Mouse (Mus musculus) limb, embryonic 12.5 days (tissue): Measurements from ENCODE around the gene Ubl7. TPM values are rescaled to one million over a fixed set of nuclear protein-coding genes. Genes with fewer than 3 reads are reported as not detected.
"Not testable (repeated sequence)": the region's sequence is repeated elsewhere in the genome, so short reads cannot be mapped to it uniquely, and the experiment has no call there.

ENCODE experiments used
- ATAC-seq: fragments of 200-750 bp; cut with Nextera tagmentation; 2 replicates; pipeline ENCODE4 v1.8.0; 2017; ENCODE audit warnings: low read depth, moderate TSS enrichment; ENCODE audit not compliant: insufficient number of reproducible peaks, insufficient read depth, low FRiP score, low TSS enrichment
- H3K27ac ChIP-seq: fragments of 300-500 bp; sonication (generic); 2 replicates; pipeline ENCODE4 v1.5.1; 2016; ENCODE audit warnings: mild to moderate bottlenecking, moderate library complexity
- H3K27me3 ChIP-seq: fragments of 300-500 bp; sonication (generic); 2 replicates; pipeline ENCODE4 v1.6.1; 2016; ENCODE audit warnings: mild to moderate bottlenecking, moderate library complexity
- H3K36me3 ChIP-seq: fragments of 300-500 bp; sonication (generic); 2 replicates; pipeline ENCODE4 v1.6.1; 2016; ENCODE audit warnings: mild to moderate bottlenecking, moderate library complexity
- H3K4me1 ChIP-seq: fragments of 300-500 bp; sonication (generic); replicated peaks from 2 replicates; pipeline ENCODE4 v1.6.1; 2016
- H3K4me2 ChIP-seq: fragments of 300-500 bp; sonication (generic); 2 replicates; pipeline ENCODE4 v1.6.1; 2016; ENCODE audit warnings: mild to moderate bottlenecking, moderate library complexity
- H3K4me3 ChIP-seq: fragments of 300-500 bp; sonication (generic); replicated peaks from 2 replicates; pipeline ENCODE4 v1.5.1; 2016; ENCODE audit warnings: mild to moderate bottlenecking
- H3K9ac ChIP-seq: fragments of 300-500 bp; sonication (generic); replicated peaks from 2 replicates; pipeline ENCODE4 v1.6.1; 2016; ENCODE audit warnings: mild to moderate bottlenecking, moderate library complexity
- H3K9me3 ChIP-seq: fragments of 300-500 bp; sonication (generic); 2 replicates; pipeline ENCODE4 v1.6.1; 2016; ENCODE audit warnings: mild to moderate bottlenecking, moderate library complexity
- WGBS: fragments of 180-500 bp; shearing (Covaris S2); methylation state at CpG from one replicate; pipeline ENCODE4 v1.1.7; 2016; 5-methylcytosine and 5-hydroxymethylcytosine counted together
- polyA plus RNA-seq: library from polyadenylated mRNA; unstranded; fragments of >200 nt; fragmentation: Nextera tagmentation; extraction: Ambion mirVana; gene quantifications from 2 replicates; pipeline ENCODE4 v1.2.1, GENCODE M21; 2016

The Ubl7 gene
- polyA plus RNA-seq, 1 experiment from 2014 or later = 124 TPM

DNA sequence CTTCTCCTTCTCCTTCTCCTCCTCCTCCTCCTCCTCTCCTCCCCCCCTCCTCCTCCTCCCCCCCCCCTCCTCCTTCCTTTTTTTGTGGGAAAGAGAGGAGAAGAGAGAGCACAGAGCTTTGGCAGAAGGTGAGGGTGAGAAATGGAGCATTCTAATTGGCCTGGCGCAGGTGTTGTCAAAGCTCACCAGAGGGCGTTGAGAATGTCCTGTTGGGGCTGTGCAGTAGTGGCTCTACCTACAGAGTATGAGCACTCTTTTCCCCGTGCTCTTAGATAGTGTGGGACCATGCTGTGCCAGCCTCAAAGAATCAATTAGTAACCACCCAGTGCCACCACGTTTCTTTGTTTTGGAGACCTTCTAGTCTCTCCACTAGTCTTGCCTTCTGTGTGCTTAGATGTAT is 30.5 kb upstream of the Ubl7 start:
- no peak overlapping the region for H3K4me3 ChIP-seq
- no peak for ATAC-seq
- H3K4me1 ChIP-seq = no peaks in the 10 kb centered on the region
- H3K9ac ChIP-seq = no peak overlapping the region
- H3K9me3 ChIP-seq = no peaks in the 10 kb centered on the region
- no peak overlapping the region for H3K4me2 ChIP-seq
- WGBS = 33% methylated on average over 4 of the region's 4 CpGs
- 0 out of 2 replicates have a peak, but pooled peaks cover 2% of the 10 kb centered on the region for H3K27me3 ChIP-seq
- H3K36me3 ChIP-seq = no peaks in the 10 kb centered on the region
- no peak overlapping the region for H3K27ac ChIP-seq

DNA sequence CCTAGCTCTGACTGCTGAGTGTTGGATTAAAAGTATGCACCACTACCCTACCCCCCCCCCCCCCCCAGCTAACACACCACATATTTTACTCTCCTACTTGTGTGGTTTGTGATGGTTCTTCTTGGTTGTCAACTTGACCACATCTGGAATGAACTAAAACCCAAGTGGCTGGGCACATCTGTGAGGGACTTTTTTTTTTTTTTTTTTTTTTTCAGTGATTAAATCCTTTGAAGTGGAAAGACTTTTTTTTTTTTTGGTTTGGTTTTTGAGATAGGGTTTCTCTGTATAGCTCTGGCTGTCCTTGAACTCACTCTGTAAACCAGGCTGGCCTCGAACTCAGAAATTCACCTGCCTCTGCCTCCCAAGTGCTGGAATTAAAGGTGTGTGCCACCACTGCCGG is 29.0 kb upstream of the Ubl7 start:
- H3K4me2 ChIP-seq, H3K9me3 ChIP-seq, ATAC-seq, H3K27ac ChIP-seq, H3K9ac ChIP-seq, H3K36me3 ChIP-seq, H3K27me3 ChIP-seq, H3K4me3 ChIP-seq, H3K4me1 ChIP-seq: not testable (repeated sequence)
- WGBS = 83% methylated on average over 2 of the region's 2 CpGs

DNA sequence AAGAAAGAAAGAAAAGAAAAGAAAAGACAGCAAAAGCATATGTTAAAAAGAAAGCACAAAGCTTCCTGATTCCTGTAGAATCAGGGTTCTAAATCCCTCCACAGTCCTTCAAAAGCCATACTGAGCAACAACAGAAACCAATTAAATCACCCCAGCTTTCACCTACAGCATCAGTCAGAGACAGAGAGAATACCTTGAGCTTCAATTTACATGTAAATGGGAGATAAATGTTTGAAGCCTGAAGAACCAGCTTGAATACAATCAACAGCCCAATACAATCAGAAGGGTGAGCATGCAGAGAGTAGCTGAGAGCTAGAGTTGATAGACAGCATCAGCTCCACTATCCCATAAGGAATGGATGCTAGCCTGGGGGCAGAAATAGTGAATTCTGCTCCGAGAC is 27.4 kb upstream of the Ubl7 start:
- 71% methylated on average over 1 of the region's 1 CpGs for WGBS
- Histone ChIP-seq H3K4me2 (no peak overlapping the region), H3K27me3 (0 out of 2 replicates have a peak, but pooled peaks cover 2% of the 10 kb centered on the region), H3K9ac (no peak overlapping the region), H3K4me3 (no peak overlapping the region), H3K27ac (no peak overlapping the region), H3K36me3 (no peaks in the 10 kb centered on the region), H3K9me3 (no peaks in the 10 kb centered on the region), H3K4me1 (no peaks in the 10 kb centered on the region)
- no peak for ATAC-seq

DNA sequence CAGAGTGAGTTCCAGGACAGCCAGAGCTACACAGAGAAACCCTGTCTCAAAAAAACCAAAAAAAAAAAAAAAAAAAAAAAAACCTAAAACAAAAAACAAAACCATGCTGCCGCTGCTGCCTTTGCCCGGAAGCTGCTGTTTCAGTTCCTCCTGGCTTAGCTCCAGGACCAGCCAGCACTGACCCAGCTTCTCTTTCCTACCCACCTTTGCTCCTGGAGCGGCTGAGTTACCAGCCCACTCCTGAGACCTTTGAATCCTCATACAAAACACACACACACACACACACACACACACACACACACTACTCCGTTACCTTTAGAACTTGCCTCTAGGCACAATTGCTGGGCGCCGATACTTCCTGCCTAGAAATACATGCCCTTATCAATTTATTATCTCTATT is 22.7 kb upstream of the Ubl7 start:
- no peak overlapping the region for H3K9ac ChIP-seq
- no peaks in the 10 kb centered on the region for H3K36me3 ChIP-seq
- WGBS = 86% methylated on average over 6 of the region's 6 CpGs
- no peak overlapping the region for H3K27ac ChIP-seq
- no peak overlapping the region for H3K4me3 ChIP-seq
- H3K4me2 ChIP-seq = no peak overlapping the region
- no peaks in the 10 kb centered on the region for H3K9me3 ChIP-seq
- H3K4me1 ChIP-seq = no peaks in the 10 kb centered on the region
- no peak for ATAC-seq
- H3K27me3 ChIP-seq = no peaks in the 10 kb centered on the region; the same call in 1 of the 2 replicates

DNA sequence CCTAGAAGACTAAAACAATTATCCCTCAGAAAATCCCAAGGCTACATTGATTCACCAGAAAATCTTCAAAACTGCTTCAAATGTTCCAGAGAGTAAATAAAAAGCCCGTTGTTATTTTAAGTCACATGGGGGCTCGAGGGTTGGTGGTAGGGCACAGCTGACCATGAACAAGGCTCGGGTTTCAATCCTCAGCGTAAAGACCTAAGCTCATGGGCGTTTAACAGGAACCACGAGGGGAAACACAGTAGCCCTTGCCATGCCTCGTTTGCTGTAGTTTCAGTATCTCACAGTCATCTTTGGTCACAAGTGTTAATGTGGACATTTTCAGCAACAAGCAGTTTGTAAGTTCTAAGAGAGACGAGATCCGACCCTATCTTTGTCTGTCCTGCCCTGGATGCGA is 10.3 kb upstream of the Ubl7 start:
- Histone ChIP-seq H3K4me3 (no peak overlapping the region), H3K27me3 (0 out of 2 replicates have a peak, but pooled peaks cover 4% of the 10 kb centered on the region), H3K27ac (no peak overlapping the region), H3K36me3 (no peaks in the 10 kb centered on the region), H3K4me1 (peaks cover 10% of the 10 kb centered on the region; the same call in 1 of the 2 replicates), H3K9ac (no peak overlapping the region), H3K9me3 (no peaks in the 10 kb centered on the region), H3K4me2 (no peak overlapping the region)
- no peak for ATAC-seq
- WGBS = 32% methylated on average over 10 of the region's 10 CpGs

DNA sequence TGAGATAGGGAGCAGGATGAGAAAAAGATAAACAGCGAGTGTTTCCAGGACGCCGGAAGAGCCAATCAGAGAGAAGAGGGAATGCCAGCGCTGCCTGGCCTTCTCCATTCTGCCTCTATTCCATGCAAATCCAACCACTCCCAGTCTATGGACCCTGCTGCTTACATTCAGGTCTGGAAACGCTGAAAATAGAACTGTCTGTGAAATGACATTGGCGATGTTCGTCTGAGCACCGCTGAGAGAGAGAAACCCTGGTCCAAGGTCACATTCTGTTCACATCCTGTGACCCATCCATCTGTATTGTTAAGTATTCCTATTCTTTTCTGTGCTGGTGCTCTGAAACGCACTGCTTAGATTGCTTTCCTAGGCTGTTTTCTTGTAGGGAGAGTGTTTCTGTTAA is 9.6 kb upstream of the Ubl7 start:
- Histone ChIP-seq H3K9me3 (no peaks in the 10 kb centered on the region), H3K27ac (no peak overlapping the region), H3K4me3 (no peak overlapping the region), H3K4me1 (peaks cover 10% of the 10 kb centered on the region; the same call in 1 of the 2 replicates), H3K4me2 (no peak overlapping the region), H3K36me3 (no peaks in the 10 kb centered on the region), H3K9ac (no peak overlapping the region), H3K27me3 (0 out of 2 replicates have a peak, but pooled peaks cover 4% of the 10 kb centered on the region)
- no peak for ATAC-seq
- WGBS = 46% methylated on average over 9 of the region's 9 CpGs

DNA sequence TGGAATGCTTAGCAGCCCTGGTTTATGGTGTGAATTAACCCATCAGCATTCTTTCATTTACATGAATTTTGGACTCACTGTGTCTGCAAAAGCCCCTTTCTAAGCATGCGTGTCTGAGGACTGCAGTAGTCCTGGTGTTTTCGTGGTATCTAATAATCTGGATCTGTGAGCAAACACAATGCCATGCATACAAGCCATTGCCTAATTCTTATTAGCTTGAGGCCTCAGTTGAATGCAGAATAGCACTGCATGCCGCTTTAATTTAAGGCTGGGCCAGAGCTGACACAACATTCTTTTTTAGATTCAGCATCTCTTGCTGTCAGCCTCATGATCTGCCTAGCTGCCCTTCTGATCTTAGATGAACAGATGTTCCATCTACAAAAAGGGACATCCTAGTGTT is 9.2 kb upstream of the Ubl7 start:
- WGBS = 90% methylated on average over 3 of the region's 3 CpGs

DNA sequence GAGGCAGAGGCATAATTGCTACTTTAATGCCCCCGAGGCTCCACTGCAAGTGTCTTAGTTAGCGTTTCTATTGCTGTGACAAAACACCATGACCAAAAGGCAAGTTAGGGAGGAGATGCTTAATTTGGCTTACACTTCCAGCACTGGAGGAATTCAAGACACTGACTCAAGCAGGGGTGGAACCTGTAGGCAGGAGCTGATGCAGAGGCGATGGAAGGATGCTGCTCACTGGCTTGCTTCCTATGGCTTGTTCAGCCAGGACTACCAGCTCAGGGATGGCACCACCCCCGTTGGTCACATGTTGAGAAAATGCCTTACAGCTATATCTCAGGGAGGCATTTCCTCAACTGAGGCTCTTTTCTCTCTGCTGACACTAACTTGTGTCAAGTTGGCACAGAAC is 8.6 kb upstream of the Ubl7 start:
- H3K36me3 ChIP-seq = no peaks in the 10 kb centered on the region
- no peak overlapping the region for H3K27ac ChIP-seq
- 0 out of 2 replicates have a peak, but pooled peaks cover 4% of the 10 kb centered on the region for H3K27me3 ChIP-seq
- H3K9ac ChIP-seq = no peak overlapping the region
- ATAC-seq = no peak
- H3K4me2 ChIP-seq = no peak overlapping the region
- H3K4me1 ChIP-seq = peaks cover 10% of the 10 kb centered on the region; the same call in 1 of the 2 replicates
- H3K9me3 ChIP-seq = no peaks in the 10 kb centered on the region
- WGBS = 74% methylated on average over 4 of the region's 4 CpGs
- no peak overlapping the region for H3K4me3 ChIP-seq

More for the DNA sequence above, 9.2 kb upstream of the Ubl7 start:
- Histone ChIP-seq H3K4me3 (no peak overlapping the region), H3K9ac (no peak overlapping the region), H3K9me3 (no peaks in the 10 kb centered on the region), H3K4me1 (peaks cover 10% of the 10 kb centered on the region; the same call in 1 of the 2 replicates), H3K36me3 (no peaks in the 10 kb centered on the region), H3K4me2 (no peak overlapping the region), H3K27ac (no peak overlapping the region), H3K27me3 (0 out of 2 replicates have a peak, but pooled peaks cover 4% of the 10 kb centered on the region)
- ATAC-seq = no peak

DNA sequence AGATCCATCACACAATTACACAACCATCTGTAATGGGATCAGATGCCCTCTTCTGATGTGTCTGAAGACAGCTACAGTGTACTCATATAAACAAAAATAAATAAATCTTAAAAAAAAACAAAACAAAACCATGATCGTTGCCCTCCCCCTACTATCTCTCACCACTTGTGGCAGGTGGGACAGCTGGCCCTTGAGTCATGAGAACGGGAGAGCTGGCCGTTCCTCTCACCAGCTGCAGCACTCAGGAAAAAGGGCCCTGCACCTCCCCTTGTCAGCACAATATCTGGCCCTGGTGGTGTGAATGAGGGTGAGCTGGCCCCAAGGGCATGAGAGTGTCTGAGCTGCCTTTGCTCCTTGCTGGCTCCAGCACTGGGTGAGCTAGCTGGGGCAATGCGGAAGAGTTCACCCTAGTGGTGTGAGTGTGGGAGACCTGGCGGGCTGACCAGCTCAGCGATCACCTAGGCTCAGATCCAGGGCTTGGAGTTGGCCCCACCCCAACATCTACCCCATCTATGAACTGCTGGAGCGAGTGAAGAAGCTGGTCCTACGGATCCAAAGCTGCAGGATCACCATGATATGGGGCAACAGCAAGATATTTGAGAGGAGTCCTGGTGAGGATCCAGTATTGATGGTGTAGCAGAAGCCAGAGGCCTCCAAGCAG is 7.1 kb upstream of the Ubl7 start:
- Histone ChIP-seq H3K27me3 (0 out of 2 replicates have a peak, but pooled peaks cover 4% of the 10 kb centered on the region), H3K4me2 (no peak overlapping the region), H3K4me3 (no peak overlapping the region), H3K9me3 (no peaks in the 10 kb centered on the region), H3K36me3 (no peaks in the 10 kb centered on the region), H3K27ac (no peak overlapping the region), H3K4me1 (peaks cover 10% of the 10 kb centered on the region; the same call in 1 of the 2 replicates), H3K9ac (no peak overlapping the region)
- 74% methylated on average over 8 of the region's 8 CpGs for WGBS
- no peak for ATAC-seq

DNA sequence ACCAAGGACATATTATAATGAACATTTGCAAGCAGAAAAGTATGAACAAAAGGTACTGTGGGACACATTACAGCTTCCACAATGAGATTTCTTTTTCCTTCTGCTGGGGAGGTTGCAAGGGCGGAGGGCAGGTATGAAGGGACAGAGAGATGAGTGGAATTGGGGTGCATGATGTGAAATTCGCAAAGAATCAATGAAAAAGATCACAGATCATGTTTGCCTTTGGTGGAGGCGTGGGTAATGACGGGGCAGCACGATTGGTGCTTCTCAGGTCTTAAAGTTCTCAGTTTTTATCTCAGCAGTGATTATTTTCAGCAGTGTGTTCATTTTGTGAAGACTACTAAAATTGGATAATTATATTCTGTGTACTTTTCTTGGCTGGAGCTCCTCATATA is 6.5 kb upstream of the Ubl7 start:
- Histone ChIP-seq H3K4me2 (no peak overlapping the region), H3K36me3 (no peaks in the 10 kb centered on the region), H3K9ac (no peak overlapping the region), H3K4me3 (no peak overlapping the region), H3K4me1 (peaks cover 10% of the 10 kb centered on the region; the same call in 1 of the 2 replicates), H3K27me3 (0 out of 2 replicates have a peak, but pooled peaks cover 4% of the 10 kb centered on the region), H3K9me3 (no peaks in the 10 kb centered on the region), H3K27ac (no peak overlapping the region)
- WGBS = 86% methylated on average over 5 of the region's 5 CpGs
- no peak for ATAC-seq

DNA sequence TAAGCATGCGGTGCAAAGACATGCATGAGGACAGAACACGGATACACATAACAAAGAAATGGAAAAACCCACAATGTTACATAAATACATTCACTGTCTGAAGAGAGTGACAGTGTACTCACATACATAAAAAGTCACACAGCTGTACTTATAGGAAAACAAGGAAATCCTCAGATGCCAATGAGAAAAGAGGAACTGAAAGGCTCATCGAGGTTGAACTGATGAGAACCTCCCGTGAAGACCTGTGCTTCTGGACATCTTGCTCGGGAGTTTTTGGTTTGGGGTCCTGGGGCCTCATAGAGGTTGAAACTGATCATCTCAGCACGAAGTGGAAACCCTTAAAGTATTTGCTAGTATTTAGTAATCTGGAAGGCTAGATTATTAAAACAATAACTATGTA is 3.6 kb upstream of the Ubl7 start:
- ATAC-seq = no peak
- Histone ChIP-seq H3K9ac (no peak overlapping the region), H3K4me3 (no peak overlapping the region), H3K4me2 (no peak overlapping the region), H3K27ac (no peak overlapping the region), H3K4me1 (peaks cover 9% of the 10 kb centered on the region), H3K9me3 (no peaks in the 10 kb centered on the region), H3K36me3 (no peaks in the 10 kb centered on the region), H3K27me3 (0 out of 2 replicates have a peak, but pooled peaks cover 4% of the 10 kb centered on the region)
- WGBS = 79% methylated on average over 6 of the region's 6 CpGs

DNA sequence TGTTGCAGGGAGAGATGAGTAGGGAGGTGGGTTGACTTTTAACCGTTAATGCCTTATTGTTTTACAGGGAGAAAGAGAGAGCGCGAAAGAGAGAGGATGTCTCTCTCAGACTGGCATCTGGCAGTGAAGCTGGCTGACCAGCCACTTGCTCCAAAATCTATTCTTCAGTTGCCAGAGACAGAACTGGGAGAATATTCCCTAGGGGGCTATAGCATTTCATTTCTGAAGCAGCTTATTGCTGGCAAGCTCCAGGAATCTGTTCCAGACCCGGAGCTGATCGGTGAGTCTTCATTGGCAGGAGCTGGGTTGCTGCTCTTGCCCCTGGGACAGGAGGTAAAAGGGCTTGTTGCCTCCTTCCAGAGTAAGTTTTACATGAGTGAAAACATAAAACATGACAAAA is 1.8 kb downstream of the Ubl7 start:
- Histone ChIP-seq H3K27ac (no peak overlapping the region), H3K36me3 (peaks cover 27% of the 10 kb centered on the region; the same call in 1 of the 2 replicates), H3K4me3 (no peak overlapping the region), H3K4me1 (peaks cover 9% of the 10 kb centered on the region), H3K27me3 (no peaks in the 10 kb centered on the region), H3K9me3 (no peaks in the 10 kb centered on the region), H3K4me2 (no peak overlapping the region), H3K9ac (no peak overlapping the region)
- ATAC-seq = no peak
- 92% methylated on average over 5 of the region's 5 CpGs for WGBS
